Mouse (Mus musculus): Measurements from ENCODE around the gene Arl9.

GRCm38 (mm10) chr5:77011082-77011481 lies 7.2 kb downstream of the Arl9 start:
- TF ChIP-seq CTCF (IDR thresholded peaks at IDR 0.05; ENCODE audit: low read depth) (no peak), EP300 (optimal IDR thresholded peaks at IDR 0.05) (no peak)
